Mouse (Mus musculus): ENCODE results near the gene Pnkd.
A peak's percentile ranks its signal among the peaks of the same experiment; 100 is the strongest.
"Not testable (repeated sequence)": the region's sequence is repeated elsewhere in the genome, so short reads cannot be mapped to it uniquely, and the experiment has no call there.

Pnkd gene

GRCm38 (mm10) chr1:74278988-74279387 lies 5.7 kb upstream of the Pnkd start:
- no peak for DNase-seq

- DNase-seq, result no peak
Observed at GRCm38 (mm10) chr1:74280591-74281325, 4.0 kb upstream of the Pnkd start.

- DNase-seq, result no peak
Observed at GRCm38 (mm10) chr1:74281372-74281771, 3.4 kb upstream of the Pnkd start.

GRCm38 (mm10) chr1:74281886-74282285 lies 2.8 kb upstream of the Pnkd start:
- no peak for DNase-seq

GRCm38 (mm10) chr1:74282896-74283625 lies 1.7 kb upstream of the Pnkd start:
- DNase-seq, result no peak

- DNase-seq, result peak; percentile 49 to 67
Observed at GRCm38 (mm10) chr1:74283686-74284463, 855 bp upstream of the Pnkd start.

- no peak for DNase-seq
Observed at GRCm38 (mm10) chr1:74285212-74286010, 681 bp downstream of the Pnkd start.

- DNase-seq, result not testable (repeated sequence)
Observed at GRCm38 (mm10) chr1:74286869-74287607, 2.3 kb downstream of the Pnkd start.

- DNase-seq, result no peak
Observed at GRCm38 (mm10) chr1:74288327-74288726, 3.6 kb downstream of the Pnkd start.

- no peak for DNase-seq
Observed at GRCm38 (mm10) chr1:74289248-74289647, 4.5 kb downstream of the Pnkd start.

GRCm38 (mm10) chr1:74289740-74290139 lies 5.0 kb downstream of the Pnkd start:
- DNase-seq, result no peak

GRCm38 (mm10) chr1:74290141-74290540 lies 5.4 kb downstream of the Pnkd start:
- no peak for DNase-seq

GRCm38 (mm10) chr1:74292331-74293020 lies 7.7 kb downstream of the Pnkd start:
- no peak for DNase-seq

GRCm38 (mm10) chr1:74293306-74293960 lies 8.7 kb downstream of the Pnkd start:
- DNase-seq, result no peak

- no peak for DNase-seq
Observed at GRCm38 (mm10) chr1:74294090-74294643, 9.4 kb downstream of the Pnkd start.

- DNase-seq, result no peak
Observed at GRCm38 (mm10) chr1:74294733-74295455, 10.2 kb downstream of the Pnkd start.

- DNase-seq, result peak in 1 of 2 experiments; percentile 31
Observed at GRCm38 (mm10) chr1:74295456-74296171, 10.9 kb downstream of the Pnkd start.

GRCm38 (mm10) chr1:74296477-74296876 lies 11.7 kb downstream of the Pnkd start:
- no peak for DNase-seq

- no peak for DNase-seq
Observed at GRCm38 (mm10) chr1:74297269-74297668, 12.5 kb downstream of the Pnkd start.
